Mouse (Mus musculus) liver, embryonic 14.5 days (tissue): Measurements from ENCODE around the gene Hsd17b6. TPM values are rescaled to one million over a fixed set of nuclear protein-coding genes. Genes with fewer than 3 reads are reported as not detected.

Experiments used
- ATAC-seq: fragments of 200-750 bp; cut with Nextera tagmentation; 2 replicates; pipeline ENCODE4 v1.8.0; 2017; ENCODE audit warnings: moderate number of reproducible peaks, mild to moderate bottlenecking, moderate library complexity; ENCODE audit not compliant: insufficient read depth
- DNase-seq, 3 experiments: peaks; one replicate each; pipeline ENCODE4 v3.0.0-alpha.2; 2012 to 2013; ENCODE audit warnings: low read depth in 3 of 3, low spot score in 3 of 3
- H3K27ac ChIP-seq: fragments of 300-500 bp; sonication (generic); 2 replicates; pipeline ENCODE4 v1.5.1; 2014; ENCODE audit warnings: moderate library complexity, mild to moderate bottlenecking, control low read depth, inconsistent platforms
- H3K27me3 ChIP-seq: fragments of 300-500 bp; sonication (generic); 2 replicates; pipeline ENCODE4 v1.6.1; 2014; ENCODE audit warnings: mild to moderate bottlenecking, low read length, moderate library complexity; ENCODE audit not compliant: control insufficient read depth, insufficient read depth
- H3K36me3 ChIP-seq: fragments of 300-500 bp; sonication (generic); replicated peaks from 2 replicates; pipeline ENCODE4 v1.6.1; 2014; ENCODE audit warnings: low read depth; ENCODE audit not compliant: control insufficient read depth, insufficient read depth
- H3K4me1 ChIP-seq, 2 experiments: fragments of 200-500 bp in 1 of 2; fragments of 300-500 bp in 1 of 2; sonication (generic) in 1 of 2; replicated peaks; 2 replicates each; pipeline ENCODE4 v1.6.1; 2012 to 2014; ENCODE audit warnings: antibody characterized with exemption in 1 of 2, inconsistent platforms in 1 of 2, low read length in 1 of 2; ENCODE audit not compliant: control insufficient read depth in 2 of 2, insufficient read depth in 2 of 2
- H3K4me2 ChIP-seq: fragments of 300-500 bp; sonication (generic); 2 replicates; pipeline ENCODE4 v1.6.1; 2014; ENCODE audit warnings: low read depth, mild to moderate bottlenecking, control low read depth, moderate library complexity
- H3K4me3 ChIP-seq, 2 experiments: fragments of 200-500 bp in 1 of 2; fragments of 300-500 bp in 1 of 2; sonication (generic) in 1 of 2; 2 replicates each; pipeline ENCODE4 v1.5.1; 2012 to 2014; ENCODE audit warnings: low read depth in 2 of 2, low read length in 2 of 2, mild to moderate bottlenecking in 2 of 2, control low read depth in 1 of 2, inconsistent platforms in 1 of 2, moderate library complexity in 1 of 2; ENCODE audit not compliant: insufficient read depth in 1 of 2
- H3K9ac ChIP-seq: fragments of 300-500 bp; sonication (generic); replicated peaks from 2 replicates; pipeline ENCODE4 v1.6.1; 2014; ENCODE audit warnings: mild to moderate bottlenecking, control low read depth, moderate library complexity
- H3K9me3 ChIP-seq: fragments of 300-500 bp; sonication (generic); 2 replicates; pipeline ENCODE4 v1.6.1; 2016; ENCODE audit warnings: low read length, mixed read lengths; ENCODE audit not compliant: control insufficient read depth
- CTCF ChIP-seq: IDR thresholded peaks from 2 replicates; pipeline ENCODE4 v1.5.1; 2016; ENCODE audit warnings: antibody characterized with exemption, low read depth, control low read depth
- EP300 ChIP-seq: IDR thresholded peaks from 2 replicates; pipeline ENCODE4 v1.6.1; 2016; ENCODE audit warnings: antibody characterized with exemption, low read depth
- WGBS: fragments of 180-500 bp; shearing (Covaris S2); extraction: QIAGEN DNeasy Blood & Tissue Kit; methylation state at CpG from one replicate; pipeline ENCODE4 v1.1.7; 2014; ENCODE audit not compliant: insufficient replicate concordance; 5-methylcytosine and 5-hydroxymethylcytosine counted together
- polyA plus RNA-seq, 2 experiments: library from polyadenylated mRNA; depleted of rRNA in 1 of 2; stranded (reverse) in 1 of 2; unstranded in 1 of 2; fragments of >200 nt; fragmentation: Nextera tagmentation in 1 of 2; extraction: Ambion mirVana in 1 of 2; gene quantifications; 2 replicates each; pipeline versions ENCODE4 v1.2.1 to v1.2.3; 2012 to 2014

Hsd17b6 gene
- polyA plus RNA-seq, 2 experiments: not detected

DNA sequence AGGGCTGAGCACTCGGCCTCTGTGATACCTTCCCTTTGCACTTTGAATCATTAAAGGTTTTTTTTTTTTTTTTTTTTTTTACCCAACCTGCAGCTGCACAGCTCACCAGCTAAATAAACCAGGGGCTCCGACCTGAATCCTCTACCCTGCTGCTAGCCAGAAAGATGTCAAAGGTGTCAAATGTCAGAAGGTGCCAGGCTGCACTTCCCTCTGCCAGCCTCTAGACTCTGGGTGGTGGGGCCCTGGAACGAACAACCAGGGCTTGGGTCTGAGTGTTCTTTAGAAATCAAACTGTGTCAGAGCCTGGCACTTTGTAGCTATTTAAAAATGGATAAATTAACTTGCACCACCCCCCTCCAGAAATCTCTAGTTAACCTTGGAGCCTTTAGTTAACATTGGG, 45.0 kb downstream of the Hsd17b6 start:
- Histone ChIP-seq H3K27me3 (no peaks in the 10 kb centered on the region), H3K4me3 (no peak overlapping the region), H3K9ac (no peak overlapping the region), H3K4me1 (peaks cover 0 to 3% of the 10 kb centered on the region in 2 experiments; a peak in 1 of 4 replicates), H3K4me2 (no peak overlapping the region), H3K36me3 (no peaks in the 10 kb centered on the region), H3K27ac (no peak overlapping the region), H3K9me3 (no peaks in the 10 kb centered on the region)
- DNase-seq (no peak), ATAC-seq (no peak)
- no peak for TF ChIP-seq CTCF
- WGBS: 58% methylated on average over 3 of the region's 3 CpGs

DNA sequence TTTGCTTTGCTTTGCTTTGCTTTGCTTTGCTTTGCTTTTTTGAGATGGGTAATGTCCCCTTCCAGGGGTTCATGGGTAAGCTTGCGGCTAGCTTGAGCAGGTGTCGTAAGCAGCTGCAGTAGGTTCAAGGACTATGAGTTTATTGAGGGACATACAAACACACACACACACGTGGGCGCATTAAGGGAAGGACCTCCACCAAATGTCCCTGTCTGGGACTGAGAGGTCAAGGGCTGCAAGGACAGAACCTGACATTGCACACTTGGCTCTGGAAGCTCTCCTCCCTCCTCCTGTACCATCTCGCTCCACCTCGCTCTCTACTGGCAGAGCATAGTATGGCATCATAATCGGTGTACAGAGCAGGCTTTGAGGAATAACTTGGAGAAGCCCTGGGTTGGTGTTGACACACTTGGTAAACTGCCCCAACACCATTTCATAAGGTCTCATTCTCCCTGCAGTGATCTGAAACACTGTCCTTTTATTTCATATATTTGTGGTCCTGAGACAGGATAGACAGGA, 48.2 kb downstream of the Hsd17b6 start:
- TF ChIP-seq EP300 (no peak), CTCF (peak; percentile 28; the same call in 1 of the 2 replicates)
- no peaks in the 10 kb centered on the region for H3K27me3 ChIP-seq
- no peak for DNase-seq
- no peak for ATAC-seq
- H3K4me2 ChIP-seq: no peak overlapping the region
- no peak overlapping the region for H3K27ac ChIP-seq
- 76% methylated on average over 7 of the region's 7 CpGs for WGBS
- H3K4me3 ChIP-seq: no peak overlapping the region
- H3K36me3 ChIP-seq: no peaks in the 10 kb centered on the region
- no peaks in the 10 kb centered on the region for H3K4me1 ChIP-seq
- H3K9ac ChIP-seq: no peak overlapping the region
- H3K9me3 ChIP-seq: no peaks in the 10 kb centered on the region

GRCm38 (mm10) chr10:127956168-127956816, 51.1 kb downstream of the Hsd17b6 start:
- TF ChIP-seq CTCF (peak; percentile 77), EP300 (no peak)
- H3K27me3 ChIP-seq: no peaks in the 10 kb centered on the region
- WGBS: 45% methylated on average over 16 of the region's 16 CpGs
- no peak overlapping the region for H3K27ac ChIP-seq
- no peak overlapping the region for H3K4me3 ChIP-seq
- H3K4me2 ChIP-seq: no peak overlapping the region
- no peaks in the 10 kb centered on the region for H3K36me3 ChIP-seq
- H3K4me1 ChIP-seq: peaks cover 0 to 2% of the 10 kb centered on the region in 2 experiments; a peak in 1 of 4 replicates
- no peak overlapping the region for H3K9ac ChIP-seq
- DNase-seq: peak in 1 of 3 experiments; percentile 43
- ATAC-seq: no peak
- no peaks in the 10 kb centered on the region for H3K9me3 ChIP-seq

- Histone ChIP-seq H3K9ac (no peak overlapping the region), H3K27ac (no peak overlapping the region), H3K9me3 (no peaks in the 10 kb centered on the region), H3K4me1 (peaks cover 0 to 4% of the 10 kb centered on the region in 2 experiments; a peak in 1 of 4 replicates), H3K27me3 (no peaks in the 10 kb centered on the region), H3K4me2 (no peak overlapping the region), H3K36me3 (no peaks in the 10 kb centered on the region), H3K4me3 (no peak overlapping the region)
- TF ChIP-seq EP300: no peak
- TF ChIP-seq CTCF: no peak
- WGBS: 48% methylated on average over 4 of the region's 4 CpGs
- no peak for ATAC-seq
- no peak for DNase-seq
These were observed 52.4 kb downstream of the Hsd17b6 start for GRCm38 (mm10) chr10:127955034-127955433.

GRCm38 (mm10) chr10:127951821-127952220, 55.6 kb downstream of the Hsd17b6 start:
- no peak overlapping the region for H3K9ac ChIP-seq
- H3K4me2 ChIP-seq: no peak overlapping the region
- ATAC-seq (no peak), DNase-seq (no peak)
- no peaks in the 10 kb centered on the region for H3K9me3 ChIP-seq
- 40% methylated on average over 4 of the region's 4 CpGs for WGBS
- TF ChIP-seq CTCF (no peak), EP300 (no peak)
- no peaks in the 10 kb centered on the region for H3K27me3 ChIP-seq
- no peak overlapping the region for H3K27ac ChIP-seq
- peaks cover 0 to 6% of the 10 kb centered on the region in 2 experiments; a peak in 1 of 4 replicates for H3K4me1 ChIP-seq
- H3K36me3 ChIP-seq: no peaks in the 10 kb centered on the region
- H3K4me3 ChIP-seq: no peak overlapping the region
